Mouse (Mus musculus): Measurements from ENCODE around the gene Cdc7. TPM values are rescaled to one million over a fixed set of nuclear protein-coding genes. Genes with fewer than 3 reads are reported as not detected.

Gene Cdc7
- polyA plus RNA-seq (2012; rRNA removed): 2.2 and 2.3 TPM in 2 replicates

DNA sequence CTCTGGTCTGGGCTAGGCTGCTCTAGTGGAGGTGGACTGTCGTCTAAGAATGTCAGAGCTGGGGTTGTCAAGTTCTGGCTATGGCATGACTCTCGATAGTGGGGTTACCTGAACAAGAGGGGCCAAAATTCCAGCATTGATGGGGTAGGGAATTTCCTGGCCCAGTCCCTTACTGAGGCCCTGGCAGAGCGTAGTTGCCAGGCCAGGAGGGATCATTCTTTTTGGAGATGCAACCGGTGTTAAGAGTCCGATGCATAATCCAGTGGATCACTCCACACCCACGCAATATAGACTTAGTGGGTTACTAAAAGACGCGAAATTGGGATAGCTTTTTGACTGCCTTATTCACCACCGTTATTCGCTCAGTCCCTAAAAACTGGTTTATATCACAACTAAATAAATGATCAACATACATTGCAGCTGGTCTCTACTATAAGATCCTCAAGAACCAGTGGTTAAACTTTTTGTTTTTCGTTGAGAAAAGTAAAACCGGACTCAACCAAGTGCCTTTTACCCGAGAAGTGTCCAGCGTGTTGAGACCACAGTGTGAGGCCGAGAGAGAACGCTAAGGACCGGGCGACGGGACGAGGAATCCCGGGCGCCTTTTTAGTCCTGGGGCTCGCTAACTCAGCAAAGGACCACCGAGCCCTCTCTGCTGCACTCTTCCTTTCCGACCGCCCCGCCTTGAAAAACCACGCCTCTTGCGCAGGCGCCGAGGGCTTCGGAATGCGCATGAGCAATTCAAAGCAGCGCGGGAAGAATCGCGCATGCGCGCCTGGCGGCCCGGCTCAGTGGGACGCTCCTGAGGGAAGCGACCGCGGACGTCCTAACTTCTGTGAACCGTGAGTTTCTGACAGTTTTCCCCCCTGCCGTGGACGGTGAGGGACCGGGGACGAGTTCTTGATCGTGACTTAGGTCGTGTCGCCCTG lies at the start of gene Cdc7:
Cdc7 (plus strand) TSS at position 739 of the 929 bp plus-strand sequence.

GRCm38 (mm10) chr5:106925488-106926368 lies 38.4 kb upstream of the Cdc7 start, which contains the start of gene Hfm1:
Gene Hfm1 (minus strand): TSS chr5:106926321.

Other genes starting within 250 kb of the Cdc7 start
- not detected in 2 replicates for gene Hfm1, start 38.0 kb upstream of the Cdc7 start, polyA plus RNA-seq (2012; rRNA removed)